Mouse (Mus musculus) hindbrain, embryonic 14.5 days (tissue): ENCODE results near the gene Gm18596. TPM values are rescaled to one million over a fixed set of nuclear protein-coding genes. Genes with fewer than 3 reads are reported as not detected.
"Not testable (repeated sequence)": the region's sequence is repeated elsewhere in the genome, so short reads cannot be mapped to it uniquely, and the experiment has no call there.

Experiments
- ATAC-seq: fragments of 200-750 bp; cut with Nextera tagmentation; 2 replicates; pipeline ENCODE4 v1.8.0; 2017; ENCODE audit warnings: moderate number of reproducible peaks, mild to moderate bottlenecking, moderate TSS enrichment, moderate library complexity; ENCODE audit not compliant: low FRiP score
- DNase-seq: peaks from one replicate; pipeline ENCODE4 v3.0.0-alpha.2; 2015; ENCODE audit warnings: low spot score
- H3K27ac ChIP-seq: fragments of 300-500 bp; sonication (generic); 2 replicates; pipeline ENCODE4 v1.5.1; 2014; ENCODE audit warnings: mild to moderate bottlenecking, moderate library complexity
- H3K27me3 ChIP-seq: fragments of 300-500 bp; sonication (generic); 2 replicates; pipeline ENCODE4 v1.6.1; 2014; ENCODE audit warnings: mild to moderate bottlenecking, low read length, mixed read lengths; ENCODE audit not compliant: control insufficient read depth, insufficient read depth
- H3K36me3 ChIP-seq: fragments of 300-500 bp; sonication (generic); replicated peaks from 2 replicates; pipeline ENCODE4 v1.6.1; 2014; ENCODE audit not compliant: control insufficient read depth, insufficient read depth
- H3K4me1 ChIP-seq: fragments of 300-500 bp; sonication (generic); replicated peaks from 2 replicates; pipeline ENCODE4 v1.6.1; 2014; ENCODE audit warnings: antibody characterized with exemption, low read length, mixed read lengths; ENCODE audit not compliant: control insufficient read depth, insufficient read depth
- H3K4me2 ChIP-seq: fragments of 300-500 bp; sonication (generic); replicated peaks from 2 replicates; pipeline ENCODE4 v1.6.1; 2014; ENCODE audit warnings: mild to moderate bottlenecking, moderate library complexity
- H3K4me3 ChIP-seq: fragments of 300-500 bp; sonication (generic); replicated peaks from 2 replicates; pipeline ENCODE4 v1.5.1; 2014; ENCODE audit warnings: mild to moderate bottlenecking, low read length
- H3K9ac ChIP-seq: fragments of 300-500 bp; sonication (generic); 2 replicates; pipeline ENCODE4 v1.6.1; 2014
- H3K9me3 ChIP-seq: fragments of 300-500 bp; sonication (generic); 2 replicates; pipeline ENCODE4 v1.6.1; 2016; ENCODE audit warnings: low read length; ENCODE audit not compliant: control insufficient read depth
- WGBS: fragments of 180-500 bp; shearing (Covaris S2); extraction: QIAGEN DNeasy Blood & Tissue Kit; methylation state at CpG from one replicate; pipeline ENCODE4 v1.1.7; 2014; 5-methylcytosine and 5-hydroxymethylcytosine counted together
- polyA plus RNA-seq: library from polyadenylated mRNA; unstranded; fragments of >200 nt; fragmentation: Nextera tagmentation; extraction: Ambion mirVana; gene quantifications from 2 replicates; pipeline ENCODE4 v1.2.1, GENCODE M21; 2014

The Gm18596 gene
- not detected in 2 replicates for polyA plus RNA-seq

DNA sequence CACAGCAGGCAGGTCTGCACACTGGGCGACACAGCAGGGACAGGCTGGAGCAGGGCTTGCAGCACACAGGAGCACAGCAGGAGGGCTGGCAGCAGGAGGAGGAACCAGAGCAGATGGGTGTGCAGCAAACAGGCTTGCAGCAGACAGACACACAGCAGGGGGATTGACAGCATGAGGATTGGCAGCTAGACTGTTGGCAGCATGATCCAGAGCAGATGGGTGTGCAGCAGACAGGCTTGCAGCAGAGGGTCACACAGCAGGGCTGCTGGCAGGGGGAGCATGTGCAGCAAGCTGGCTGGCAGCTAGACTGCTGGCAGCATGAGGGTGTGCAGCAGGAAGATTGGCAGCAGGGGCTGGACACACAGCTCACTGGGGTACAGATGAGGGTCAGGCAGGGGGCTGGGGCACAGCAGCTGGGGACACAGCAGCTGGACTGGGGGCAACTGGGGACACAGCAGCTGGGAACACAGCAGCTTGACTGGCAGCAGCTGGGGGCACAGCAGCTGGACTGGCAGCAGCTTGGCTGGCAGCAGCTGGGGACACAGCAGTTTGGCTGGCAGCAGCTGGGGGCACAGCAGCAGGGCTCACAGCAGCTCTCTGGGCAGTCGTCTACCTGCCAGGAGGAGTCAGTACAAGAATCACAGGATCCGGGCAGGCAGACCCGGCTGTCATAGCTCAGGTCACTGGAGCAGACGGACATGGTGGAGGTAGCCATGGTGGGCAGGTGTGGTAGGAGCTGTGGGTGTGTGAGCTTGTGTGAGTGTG, at the start of gene Gm18596:
TSS of gene Gm18596 (minus strand) at position 715 of the 765 bp plus-strand sequence.
- H3K27ac ChIP-seq, H3K9ac ChIP-seq, H3K9me3 ChIP-seq, ATAC-seq, H3K27me3 ChIP-seq, H3K4me1 ChIP-seq, H3K4me3 ChIP-seq, H3K4me2 ChIP-seq, DNase-seq, H3K36me3 ChIP-seq: not testable (repeated sequence)
- 58% methylated on average over 4 of the region's 5 CpGs for WGBS

DNA sequence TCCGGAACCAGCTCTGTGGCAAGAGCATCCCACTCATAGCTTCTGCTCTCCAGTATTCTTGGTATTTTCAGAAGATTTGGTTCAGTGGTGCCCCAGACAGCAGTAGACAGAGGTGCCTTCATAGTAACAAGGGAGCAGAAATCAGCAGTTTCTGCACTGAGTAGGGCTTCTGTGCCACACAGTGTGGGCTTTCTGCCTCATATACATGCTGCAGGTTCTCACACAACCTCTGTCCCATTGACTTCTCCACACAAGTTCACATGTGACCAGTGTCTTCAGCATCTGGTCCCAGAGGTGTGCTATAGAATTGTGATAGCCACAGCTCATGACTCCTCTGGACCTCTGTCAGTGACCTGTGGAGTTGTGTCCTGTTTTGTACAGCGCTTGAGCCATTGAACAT, 46.2 kb upstream of the Gm18596 start:
- no peak overlapping the region for H3K27ac ChIP-seq
- WGBS: 87% methylated on average over 2 of the region's 2 CpGs
- H3K9ac ChIP-seq: no peak overlapping the region
- ATAC-seq: no peak
- H3K4me3 ChIP-seq: no peak overlapping the region
- no peak overlapping the region for H3K4me2 ChIP-seq
- no peak for DNase-seq
- H3K36me3 ChIP-seq: no peaks in the 10 kb centered on the region
- no peaks in the 10 kb centered on the region for H3K4me1 ChIP-seq
- H3K9me3 ChIP-seq: no peaks in the 10 kb centered on the region
- no peaks in the 10 kb centered on the region for H3K27me3 ChIP-seq

DNA sequence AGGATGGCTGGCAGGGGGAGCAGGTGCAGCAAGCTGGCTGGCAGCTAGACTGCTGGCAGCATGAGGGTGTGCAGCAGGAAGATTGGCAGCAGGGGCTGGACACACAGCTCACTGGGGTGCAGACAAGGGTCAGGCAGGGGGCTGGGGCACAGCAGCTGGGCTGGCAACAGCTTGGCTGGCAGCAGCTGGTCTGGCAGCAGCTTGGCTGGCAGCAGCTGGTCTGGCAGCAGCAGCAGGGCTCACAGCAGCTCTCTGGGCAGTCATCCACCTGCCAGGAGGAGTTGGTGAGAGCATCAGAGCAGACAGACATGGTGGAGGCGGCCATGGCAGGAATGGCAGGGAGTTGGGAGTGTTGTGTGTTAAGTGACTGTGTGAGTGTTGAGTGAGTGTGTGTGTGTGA, 45.4 kb upstream of the Gm18596 start, which contains the start of gene Gm7137:
TSS of gene Gm7137 (minus strand) at position 325 of the 400 bp plus-strand sequence.
- 83% methylated on average over 1 of the region's 1 CpGs for WGBS

DNA sequence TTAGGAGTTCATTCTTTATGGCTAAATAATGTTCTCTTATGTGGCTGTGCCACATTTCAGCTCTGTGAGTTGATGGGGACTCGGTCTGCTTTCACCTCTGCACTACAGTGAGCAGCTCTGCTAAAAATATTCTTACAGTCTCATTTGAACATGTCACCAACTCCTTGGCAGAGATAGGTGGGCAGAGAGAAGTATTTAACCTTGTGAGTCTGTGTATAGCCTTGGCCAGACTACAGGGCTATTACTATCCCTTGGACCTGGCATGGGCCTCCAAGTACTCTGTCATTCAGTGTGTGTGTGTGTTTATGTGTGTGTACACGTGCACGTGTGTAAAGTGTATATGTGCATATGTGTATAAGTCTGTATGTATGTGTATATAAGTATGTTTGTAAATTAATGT, 41.0 kb upstream of the Gm18596 start:
- H3K36me3 ChIP-seq, ATAC-seq, H3K9me3 ChIP-seq, H3K4me3 ChIP-seq, H3K4me1 ChIP-seq, DNase-seq, H3K4me2 ChIP-seq, H3K27me3 ChIP-seq, H3K27ac ChIP-seq, H3K9ac ChIP-seq: not testable (repeated sequence)
- 93% methylated on average over 1 of the region's 3 CpGs for WGBS

More for the DNA sequence above, 45.4 kb upstream of the Gm18596 start, which contains the start of gene Gm7137:
- not testable (repeated sequence) for H3K9me3 ChIP-seq, H3K4me1 ChIP-seq, H3K4me2 ChIP-seq, DNase-seq, H3K4me3 ChIP-seq, H3K27ac ChIP-seq, H3K36me3 ChIP-seq, ATAC-seq, H3K27me3 ChIP-seq, H3K9ac ChIP-seq

DNA sequence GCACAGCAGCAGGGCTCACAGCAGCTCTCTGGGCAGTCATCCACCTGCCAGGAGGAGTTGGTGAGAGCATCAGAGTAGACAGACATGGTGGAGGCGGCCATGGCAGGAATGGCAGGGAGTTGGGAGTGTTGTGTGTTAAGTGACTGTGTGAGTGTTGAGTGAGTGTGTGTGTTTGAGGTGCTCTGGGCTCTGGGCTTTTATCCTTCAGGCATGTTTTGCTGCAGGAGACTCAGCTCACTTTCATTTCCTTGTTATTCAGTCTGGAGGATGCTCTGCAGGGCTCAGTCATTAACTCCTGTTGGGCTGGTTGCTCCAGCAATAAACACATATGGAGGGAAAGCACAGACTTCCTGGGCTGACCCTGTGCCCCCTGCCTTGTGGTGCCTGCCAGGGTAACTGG, 40.0 kb upstream of the Gm18596 start, which contains the start of gene Gm3250:
TSS of gene Gm3250 (minus strand) at position 101 of the 400 bp plus-strand sequence.
- H3K27ac ChIP-seq, H3K4me1 ChIP-seq, H3K9me3 ChIP-seq, H3K9ac ChIP-seq, H3K4me2 ChIP-seq, H3K4me3 ChIP-seq, ATAC-seq, DNase-seq, H3K27me3 ChIP-seq, H3K36me3 ChIP-seq: not testable (repeated sequence)
- WGBS: no CpG with 5 or more reads among the region's 1 CpGs

DNA sequence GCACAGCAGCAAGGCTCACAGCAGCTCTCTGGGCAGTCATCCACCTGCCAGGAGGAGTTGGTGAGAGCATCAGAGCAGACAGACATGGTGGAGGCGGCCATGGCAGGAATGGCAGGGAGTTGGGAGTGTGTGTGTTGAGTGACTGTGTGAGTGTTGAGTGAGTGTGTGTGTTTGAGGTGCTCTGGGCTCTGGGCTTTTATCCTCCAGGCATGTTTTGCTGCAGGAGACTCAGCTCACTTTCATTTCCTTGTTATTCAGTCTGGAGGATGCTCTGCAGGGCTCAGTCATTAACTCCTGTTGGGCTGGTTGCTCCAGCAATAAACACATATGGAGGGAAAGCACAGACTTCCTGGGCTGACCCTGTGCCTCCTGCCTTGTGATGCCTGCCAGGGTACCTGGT, 34.4 kb upstream of the Gm18596 start, which contains the start of gene Gm7138:
TSS of gene Gm7138 (minus strand) at position 101 of the 400 bp plus-strand sequence.
- not testable (repeated sequence) for H3K27ac ChIP-seq, H3K27me3 ChIP-seq
- 75% methylated on average over 1 of the region's 1 CpGs for WGBS

DNA sequence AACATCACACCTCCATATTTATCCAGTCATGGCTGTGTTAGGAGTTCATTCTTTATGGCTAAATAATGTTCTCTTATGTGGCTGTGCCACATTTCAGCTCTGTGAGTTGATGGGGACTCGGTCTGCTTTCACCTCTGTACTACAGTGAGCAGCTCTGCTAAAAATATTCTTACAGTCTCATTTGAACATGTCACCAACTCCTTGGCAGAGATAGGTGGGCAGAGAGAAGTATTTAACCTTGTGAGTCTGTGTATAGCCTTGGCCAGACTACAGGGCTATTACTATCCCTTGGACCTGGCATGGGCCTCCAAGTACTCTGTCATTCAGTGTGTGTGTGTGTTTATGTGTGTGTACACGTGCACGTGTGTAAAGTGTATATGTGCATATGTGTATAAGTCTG, 29.7 kb upstream of the Gm18596 start:
- H3K4me3 ChIP-seq, H3K4me1 ChIP-seq, H3K9me3 ChIP-seq, H3K36me3 ChIP-seq, DNase-seq, H3K27ac ChIP-seq, H3K27me3 ChIP-seq, H3K4me2 ChIP-seq, ATAC-seq, H3K9ac ChIP-seq: not testable (repeated sequence)
- WGBS: 100% methylated on average over 1 of the region's 3 CpGs

More for the DNA sequence above, 34.4 kb upstream of the Gm18596 start, which contains the start of gene Gm7138:
- not testable (repeated sequence) for H3K9ac ChIP-seq, H3K4me1 ChIP-seq, DNase-seq, H3K4me2 ChIP-seq, H3K36me3 ChIP-seq, H3K9me3 ChIP-seq, ATAC-seq, H3K4me3 ChIP-seq

DNA sequence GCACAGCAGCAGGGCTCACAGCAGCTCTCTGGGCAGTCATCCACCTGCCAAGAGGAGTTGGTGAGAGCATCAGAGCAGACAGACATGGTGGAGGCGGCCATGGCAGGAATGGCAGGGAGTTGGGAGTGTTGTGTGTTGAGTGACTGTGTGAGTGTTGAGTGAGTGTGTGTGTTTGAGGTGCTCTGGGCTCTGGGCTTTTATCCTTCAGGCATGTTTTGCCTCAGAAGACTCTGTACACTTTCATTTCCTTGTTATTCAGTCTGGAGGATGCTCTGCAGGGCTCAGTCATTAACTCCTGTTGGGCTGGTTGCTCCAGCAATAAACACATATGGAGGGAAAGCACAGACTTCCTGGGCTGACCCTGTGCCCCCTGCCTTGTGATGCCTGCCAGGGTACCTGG, 28.8 kb upstream of the Gm18596 start, which contains the start of gene Gm3238:
TSS of gene Gm3238 (minus strand) at position 101 of the 400 bp plus-strand sequence.
- H3K4me3 ChIP-seq, ATAC-seq, H3K9ac ChIP-seq, H3K9me3 ChIP-seq, H3K36me3 ChIP-seq, H3K27ac ChIP-seq, H3K4me2 ChIP-seq, H3K27me3 ChIP-seq, H3K4me1 ChIP-seq, DNase-seq: not testable (repeated sequence)
- WGBS: 100% methylated on average over 1 of the region's 1 CpGs

DNA sequence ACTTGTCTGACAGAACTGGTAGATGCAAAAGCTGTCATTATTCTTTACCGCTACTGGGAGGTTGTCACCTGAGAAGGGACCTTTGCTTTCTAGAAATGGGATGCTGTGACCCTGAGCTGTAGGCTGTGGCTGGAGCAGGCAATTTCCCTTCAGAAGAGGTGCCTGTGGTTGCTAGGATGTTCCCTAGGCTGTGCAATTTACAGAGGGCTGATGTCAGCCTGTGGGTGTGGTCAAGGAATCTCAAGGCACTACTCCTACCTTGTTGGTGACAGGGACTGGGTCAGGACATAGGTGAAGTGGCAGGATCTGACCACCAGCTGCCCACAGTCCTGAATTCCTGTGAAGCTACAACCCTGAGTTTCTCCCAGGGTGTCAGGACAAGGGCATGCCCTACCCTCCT, 27.3 kb upstream of the Gm18596 start:
- ATAC-seq (no peak), DNase-seq (no peak)
- Histone ChIP-seq H3K4me1 (no peaks in the 10 kb centered on the region), H3K27ac (no peak overlapping the region), H3K36me3 (no peaks in the 10 kb centered on the region), H3K4me3 (no peak overlapping the region), H3K9me3 (no peaks in the 10 kb centered on the region), H3K27me3 (no peaks in the 10 kb centered on the region), H3K4me2 (no peak overlapping the region), H3K9ac (no peak overlapping the region)
- 86% methylated on average over 1 of the region's 1 CpGs for WGBS
